Comparison of ENCODE assay signal across 16 mouse cellular contexts in genomic region chr3:135973243-135973642, GRCm38 (mm10).
"Had no signal": no experiment of that assay in that cellular context is flagged by ENCODE, and none has a peak within 500 bp of the region (broad histone marks: within the 10 kb centered on the region; RNA-seq: fewer than 3 reads in every experiment).

No protein-coding gene starts in this region.

- H3K27ac ChIP-seq: intestine, embryonic 15.5 days; limb, embryonic 13.5 days; liver, embryonic 14.5 days; midbrain, embryonic 15.5 days; neural tube, embryonic 12.5 days; stomach, embryonic 15.5 days had no signal

- H3K4me3 ChIP-seq: intestine, embryonic 15.5 days; limb, embryonic 13.5 days; midbrain, embryonic 15.5 days; neural tube, embryonic 12.5 days; stomach, embryonic 15.5 days had no signal

- H3K36me3 ChIP-seq: intestine, embryonic 15.5 days; limb, embryonic 13.5 days; midbrain, embryonic 15.5 days; neural tube, embryonic 12.5 days; stomach, embryonic 15.5 days had no signal

- H3K9ac ChIP-seq: intestine, embryonic 15.5 days; limb, embryonic 13.5 days; liver, embryonic 14.5 days; midbrain, embryonic 15.5 days; neural tube, embryonic 12.5 days; stomach, embryonic 15.5 days had no signal

- H3K4me1 ChIP-seq: intestine, embryonic 15.5 days; limb, embryonic 13.5 days; midbrain, embryonic 15.5 days; neural tube, embryonic 12.5 days; stomach, embryonic 15.5 days had no signal

- DNase-seq: kidney, adult 2 months; kidney, postnatal 10 days; lung, adult 18-20 months; lung, postnatal 36 days; retina, postnatal 1 day; right cerebral cortex, postnatal 4 days; spleen, adult 18-20 months; thymus, adult 2 months; thymus, postnatal 25 days had no signal

- H3K4me2 ChIP-seq: intestine, embryonic 15.5 days; limb, embryonic 13.5 days; midbrain, embryonic 11.5 days; midbrain, embryonic 15.5 days; neural tube, embryonic 12.5 days; stomach, embryonic 15.5 days had no signal

- H3K27me3 ChIP-seq: intestine, embryonic 15.5 days; limb, embryonic 13.5 days; midbrain, embryonic 15.5 days; neural tube, embryonic 12.5 days; stomach, embryonic 15.5 days had no signal

- H3K9me3 ChIP-seq: intestine, embryonic 15.5 days; limb, embryonic 13.5 days; midbrain, embryonic 15.5 days; neural tube, embryonic 12.5 days; stomach, embryonic 15.5 days had no signal

- ATAC-seq: intestine, embryonic 15.5 days; midbrain, embryonic 15.5 days had no signal
